Mouse (Mus musculus): ENCODE measurements around the gene Setd1b.
"Not testable (repeated sequence)": the region's sequence is repeated elsewhere in the genome, so short reads cannot be mapped to it uniquely, and the experiment has no call there.

Gene Setd1b

DNA sequence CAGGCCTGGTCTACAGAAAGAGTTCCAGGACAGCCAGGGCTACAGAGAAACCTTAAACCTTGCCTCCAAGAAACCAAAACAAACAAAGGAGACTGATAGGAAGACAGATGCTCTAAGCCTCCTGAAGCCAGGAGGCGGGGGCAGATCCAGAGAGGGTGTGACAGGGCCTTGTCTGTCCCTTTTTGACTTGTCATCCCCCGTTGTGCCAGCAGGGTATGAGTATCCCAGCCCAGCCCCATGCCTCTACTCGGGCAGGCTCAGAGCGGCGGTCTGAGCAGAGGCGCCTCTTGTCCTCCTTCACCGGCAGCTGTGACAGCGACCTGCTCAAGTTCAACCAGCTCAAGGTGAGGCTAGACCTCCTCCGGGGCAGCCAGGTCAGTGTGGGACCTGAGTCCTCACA is 20.9 kb downstream of the Setd1b start:
- DNase-seq: no peak

DNA sequence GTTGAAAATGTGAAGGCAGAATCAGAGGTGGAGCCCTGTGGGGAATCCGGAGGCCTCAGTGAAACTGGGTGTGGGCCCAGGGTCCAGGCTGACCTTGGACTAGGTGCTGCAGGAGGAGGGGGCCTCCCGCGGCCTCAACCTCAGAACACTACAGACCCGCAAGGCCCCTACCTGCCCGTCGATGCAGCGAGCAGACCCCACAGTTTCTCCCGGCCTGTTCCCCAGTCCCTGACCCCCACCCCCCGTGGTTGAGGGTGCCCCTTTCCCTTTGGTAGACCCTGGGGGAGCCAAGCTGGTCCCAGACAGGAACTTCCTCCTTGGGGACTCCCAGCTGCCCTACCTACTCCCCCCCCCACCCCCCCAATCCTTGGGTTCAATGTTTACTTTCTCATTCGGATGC is 24.4 kb downstream of the Setd1b start:
- DNase-seq: no peak

GRCm38 (mm10) chr5:123167591-123167990 is 25.6 kb downstream of the Setd1b start:
- no peak for DNase-seq

- DNase-seq: no peak
Observed at GRCm38 (mm10) chr5:123169284-123169683, 27.3 kb downstream of the Setd1b start, which contains the start of gene Psmd9. Gene Psmd9, plus strand, starts transcription at chr5:123169413.

DNA sequence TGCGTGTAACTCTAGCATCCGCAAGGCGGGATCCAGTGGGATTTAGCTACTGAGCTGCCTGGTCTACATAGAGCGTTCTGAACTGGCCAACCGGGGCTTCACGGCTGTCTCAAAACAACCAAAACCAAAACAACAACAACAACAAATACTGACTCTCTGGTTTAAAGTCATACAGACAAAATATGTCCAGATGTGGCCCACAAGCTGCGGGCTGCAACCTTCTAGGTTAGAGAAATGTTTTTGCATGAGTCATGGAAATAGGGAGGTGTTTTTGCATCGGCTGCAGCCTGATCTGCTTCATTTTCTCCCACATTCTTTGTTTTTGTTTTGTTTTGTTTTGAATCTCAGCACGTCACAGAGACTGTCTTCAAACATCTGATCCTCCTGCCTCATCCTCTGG is 28.4 kb downstream of the Setd1b start:
- DNase-seq: no peak

DNA sequence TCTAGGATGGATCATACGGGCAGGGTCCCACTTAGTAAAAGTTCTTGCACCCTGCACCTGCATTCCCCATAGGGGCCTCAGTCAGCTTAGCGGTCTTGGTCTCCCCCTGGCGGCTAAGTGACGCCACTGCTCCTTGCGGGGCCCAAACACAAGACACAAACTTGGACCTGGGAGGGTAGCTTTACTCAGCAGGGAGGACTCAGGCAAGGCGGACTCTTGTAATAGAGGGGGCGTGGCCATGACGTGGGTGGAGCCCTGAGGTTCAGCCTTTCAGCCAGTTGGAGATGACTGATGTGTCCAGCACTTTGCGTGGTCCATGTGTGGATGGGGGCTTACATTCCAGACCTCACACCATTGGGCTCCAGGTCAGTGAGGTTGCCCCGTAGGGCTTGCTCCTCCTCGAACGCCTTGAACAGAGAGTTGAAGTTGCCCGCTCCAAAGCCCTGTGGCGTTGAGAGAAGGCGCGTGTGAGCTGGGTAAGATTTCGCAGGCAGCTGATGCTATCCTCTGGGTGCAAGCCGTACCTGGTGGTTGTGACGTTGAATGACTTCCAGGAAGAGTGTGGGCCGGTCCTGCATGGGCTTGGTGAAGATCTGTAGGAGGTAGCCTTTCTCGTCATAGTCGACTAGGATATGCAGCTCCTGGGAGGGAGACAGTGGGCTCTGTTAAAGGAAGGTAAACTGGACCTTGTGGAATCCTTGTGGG is 29.8 kb downstream of the Setd1b start:
- DNase-seq: peak; percentile 77 to 80

- no peak for DNase-seq
Observed at GRCm38 (mm10) chr5:123178792-123179191, 36.8 kb downstream of the Setd1b start.

- DNase-seq: no peak
Observed at GRCm38 (mm10) chr5:123180390-123180789, 38.4 kb downstream of the Setd1b start.

DNA sequence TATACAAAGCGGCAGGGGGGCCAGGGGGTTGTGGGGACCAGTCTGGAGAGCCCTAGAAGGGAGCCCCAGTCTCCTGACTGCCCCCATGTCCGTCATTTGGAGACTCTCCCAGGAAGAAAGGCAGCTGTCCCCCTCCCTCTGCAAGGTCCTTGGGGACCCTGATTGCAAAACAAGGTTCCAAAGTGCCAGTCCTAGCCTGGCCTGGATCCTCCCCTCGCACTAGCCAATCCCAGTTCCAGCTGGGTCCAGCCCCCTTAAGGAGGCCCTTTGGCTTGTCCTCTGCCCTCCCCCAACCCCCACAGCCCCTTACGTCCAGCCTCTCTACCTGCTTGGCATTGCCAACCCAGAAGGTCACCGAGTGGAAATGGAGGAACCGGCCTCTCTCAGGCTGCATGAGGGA is 39.5 kb downstream of the Setd1b start:
- DNase-seq: no peak

DNA sequence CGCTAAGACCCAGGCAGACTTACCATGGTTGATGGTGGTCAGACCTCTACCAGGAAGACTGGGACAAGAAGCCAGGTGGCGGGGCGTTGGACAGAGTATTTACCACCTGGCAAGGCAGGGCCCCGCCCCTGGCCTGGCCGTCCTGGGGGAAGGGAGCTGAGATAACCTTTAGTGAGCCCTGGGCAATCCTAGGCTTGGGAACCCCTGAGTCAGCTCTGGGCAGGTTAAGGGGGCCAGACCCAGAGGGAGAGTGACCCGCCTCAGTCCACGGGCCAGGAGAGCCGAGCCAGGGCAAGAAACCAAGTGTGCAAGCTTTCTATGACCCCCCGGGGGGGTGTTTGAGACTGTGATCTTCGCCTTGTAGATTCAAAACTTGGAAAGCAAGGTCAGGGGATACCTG is 40.7 kb downstream of the Setd1b start, which contains the start of gene Hpd:
TSS of gene Hpd (minus strand) at position 77 of the 400 bp plus-strand sequence.
- DNase-seq: no peak

GRCm38 (mm10) chr5:123185966-123186365 is 44.0 kb downstream of the Setd1b start:
- DNase-seq: no peak

DNA sequence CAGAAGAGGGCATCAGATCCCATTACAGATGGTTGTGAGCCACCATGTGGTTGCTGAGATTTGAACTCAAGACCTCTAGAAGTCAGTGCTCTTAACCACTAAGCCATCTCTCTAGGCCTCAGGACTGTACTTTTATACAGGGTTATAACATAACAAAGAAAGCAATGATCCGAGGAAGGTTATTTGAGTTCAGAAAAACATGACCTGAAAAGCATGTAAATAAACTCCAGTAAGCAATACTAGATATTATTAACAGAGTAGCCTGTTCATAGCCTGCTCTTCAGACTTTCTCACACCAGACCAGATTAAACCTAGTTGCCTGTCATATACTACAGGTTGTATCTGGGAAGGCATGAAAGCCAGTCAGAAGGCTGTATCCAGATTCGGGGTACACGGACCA is 45.3 kb downstream of the Setd1b start:
- no peak for DNase-seq

- DNase-seq: no peak
Observed at GRCm38 (mm10) chr5:123190912-123191311, 48.9 kb downstream of the Setd1b start.

- DNase-seq: no peak
Observed at GRCm38 (mm10) chr5:123191427-123191826, 49.4 kb downstream of the Setd1b start.

DNA sequence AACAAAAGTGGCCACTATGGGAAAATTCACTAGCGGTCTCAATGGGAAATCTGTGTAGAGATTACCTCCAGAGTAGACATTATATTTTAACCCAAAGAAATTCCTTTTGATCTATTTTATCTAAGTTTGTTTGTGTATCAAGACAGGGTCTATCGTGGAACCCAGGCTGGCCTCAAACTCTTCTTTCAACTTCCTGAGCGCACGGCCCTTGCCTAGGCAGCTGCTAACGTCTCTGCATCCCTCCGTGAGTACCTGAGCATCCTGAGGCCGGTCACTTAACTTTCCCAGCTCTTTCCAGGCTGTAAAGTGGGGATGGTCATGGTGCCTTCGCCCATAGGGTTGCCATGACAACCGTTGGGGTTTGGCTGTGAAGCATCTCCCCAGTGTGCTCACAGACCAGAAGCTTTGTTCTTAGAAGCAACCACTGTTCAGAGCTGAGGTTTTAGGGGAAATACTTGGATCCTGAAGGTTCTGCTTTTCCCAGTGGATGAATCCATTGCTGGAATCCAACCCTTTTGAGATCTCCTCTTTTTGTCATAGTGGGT is 50.7 kb downstream of the Setd1b start:
- DNase-seq: no peak

GRCm38 (mm10) chr5:123193436-123193835 is 51.4 kb downstream of the Setd1b start:
- no peak for DNase-seq

DNA sequence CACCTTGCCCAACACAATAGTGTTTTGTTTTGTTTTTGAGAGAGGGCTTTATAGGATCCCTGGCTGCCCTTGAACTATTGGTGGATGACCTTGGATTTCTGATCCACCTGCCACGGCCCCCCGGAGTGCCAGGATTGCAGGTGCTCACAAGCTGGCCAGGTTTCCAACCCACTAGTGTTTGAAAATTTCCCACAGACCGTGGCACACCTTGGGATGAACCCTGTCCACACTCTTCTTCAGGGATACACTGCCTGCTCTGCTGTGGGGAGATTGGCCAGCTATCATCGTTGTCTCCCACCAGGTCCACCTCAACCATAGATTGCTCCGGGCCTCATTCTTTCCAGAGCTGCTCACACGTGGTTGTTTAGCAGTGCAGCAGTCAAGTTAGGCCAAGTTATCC is 52.9 kb downstream of the Setd1b start:
- DNase-seq: no peak

DNA sequence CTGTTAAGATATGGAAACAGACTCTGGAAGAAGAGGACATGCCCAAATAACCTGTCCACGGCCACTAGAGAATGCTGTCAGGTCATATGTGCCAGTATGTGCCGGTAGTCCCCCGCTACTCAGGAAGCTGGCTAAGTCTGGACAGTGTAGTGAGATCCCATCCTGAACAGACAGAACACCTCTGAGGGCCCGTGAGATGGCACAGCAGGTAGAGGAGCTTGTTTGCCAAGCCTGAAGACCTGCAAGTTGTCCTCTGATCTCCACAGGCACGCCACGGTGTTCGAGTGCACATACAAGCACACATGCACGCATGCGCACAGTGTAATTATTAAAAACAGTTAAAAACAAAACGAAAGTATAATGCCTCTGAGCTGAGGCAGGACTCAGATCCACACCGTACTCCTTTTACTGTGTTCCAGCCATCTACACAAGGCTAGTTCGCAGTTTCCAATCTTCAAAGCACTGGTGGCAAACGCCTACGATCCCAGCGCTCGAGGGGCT is 53.6 kb downstream of the Setd1b start:
- no peak for DNase-seq

DNA sequence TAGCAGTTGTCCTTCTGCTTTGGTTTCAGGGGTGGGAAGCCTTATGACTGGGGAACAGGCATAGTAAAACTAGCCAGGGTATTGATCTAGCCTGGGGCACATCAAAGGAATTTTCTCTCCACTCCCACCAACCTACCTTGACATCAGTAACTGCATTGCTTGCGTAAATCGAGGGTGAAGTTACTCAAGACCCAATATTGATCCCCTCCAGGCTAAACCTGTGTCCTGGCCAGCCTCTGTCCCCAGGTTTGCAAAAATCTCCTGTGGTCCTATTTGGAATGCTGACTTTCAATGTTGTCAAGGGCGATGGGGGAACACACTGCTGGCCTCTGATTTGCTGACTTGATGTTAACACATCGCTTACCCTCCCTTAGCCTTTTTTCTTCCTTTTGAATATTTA is 54.8 kb downstream of the Setd1b start:
- no peak for DNase-seq

DNA sequence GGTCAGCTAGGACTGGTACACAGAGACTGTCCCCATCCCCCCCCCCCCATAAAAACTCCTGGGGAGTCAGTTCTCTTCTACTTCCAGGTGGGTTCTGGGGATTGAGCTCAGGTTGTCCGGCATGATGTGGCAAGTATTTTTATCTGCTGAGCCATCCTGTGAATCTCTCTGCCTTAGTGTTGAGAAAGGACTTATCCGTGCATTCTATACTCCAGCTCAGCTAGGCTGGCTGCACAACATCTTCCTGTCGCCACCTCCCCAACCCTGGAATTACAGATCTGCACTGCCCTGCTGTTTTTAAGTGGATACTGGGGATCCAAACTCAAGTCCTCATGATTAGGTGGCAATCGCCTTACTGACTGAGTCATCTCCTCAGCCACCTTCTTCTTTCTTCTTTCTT is 56.5 kb downstream of the Setd1b start:
- no peak for DNase-seq

DNA sequence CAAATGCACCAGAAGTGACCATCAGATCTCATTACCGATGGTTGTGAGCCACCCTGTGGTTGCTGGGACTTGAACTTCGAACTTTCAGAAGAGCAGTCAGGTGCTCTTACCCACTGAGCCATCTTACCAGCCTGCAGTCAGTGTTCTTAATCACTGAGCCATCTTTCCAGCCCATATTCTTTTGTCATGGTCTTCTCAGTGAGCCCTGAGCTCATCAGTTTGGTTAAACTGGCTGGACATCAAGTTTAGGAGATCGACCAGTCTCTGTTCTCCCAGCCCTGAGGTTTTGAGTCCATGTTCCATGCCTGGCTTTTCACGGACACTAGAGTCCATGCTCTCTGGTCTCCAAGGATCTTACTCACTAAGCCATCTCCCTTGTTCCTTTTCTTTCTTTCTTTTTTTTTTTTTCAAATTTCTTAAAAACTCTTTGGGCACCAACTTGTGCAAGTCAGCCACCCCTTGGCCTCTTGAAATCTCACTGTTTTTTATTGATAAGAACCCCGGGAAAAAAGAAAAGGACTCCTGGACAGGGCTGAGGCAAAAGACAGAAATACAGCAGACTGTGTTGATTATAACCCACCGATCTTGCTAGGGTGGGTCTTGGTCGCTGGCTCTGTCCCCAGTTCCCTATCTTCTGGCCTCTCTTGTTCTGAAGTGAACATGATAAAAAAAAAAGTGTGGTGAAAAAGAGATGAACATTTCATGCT is 59.0 kb downstream of the Setd1b start:
- DNase-seq: not testable (repeated sequence)

- DNase-seq: peak in 1 of 2 experiments; percentile 4
Observed at GRCm38 (mm10) chr5:123201523-123201892, 59.5 kb downstream of the Setd1b start.

- DNase-seq: peak; percentile 13 to 24
Observed at GRCm38 (mm10) chr5:123201987-123202386, 60.0 kb downstream of the Setd1b start.

- DNase-seq: not testable (repeated sequence)
Observed at GRCm38 (mm10) chr5:123202771-123203170, 60.8 kb downstream of the Setd1b start.
